Mouse (Mus musculus): ENCODE measurements around the gene Map3k13. TPM values are rescaled to one million over a fixed set of nuclear protein-coding genes. Genes with fewer than 3 reads are reported as not detected.
"Not testable (repeated sequence)": the region's sequence is repeated elsewhere in the genome, so short reads cannot be mapped to it uniquely, and the experiment has no call there.

Gene Map3k13
- polyA plus RNA-seq, 1 experiment from 2014 or later: 0.50 TPM

GRCm38 (mm10) chr16:21787516-21788353 is 6.4 kb upstream of the Map3k13 start, which contains the start of gene Ehhadh:
Gene Ehhadh (minus strand): TSS chr16:21787807.
- no peaks in the 10 kb centered on the region for H3K9me3 ChIP-seq (ENCODE audit: control insufficient read depth, low read length)
- peak; percentile 81 for DNase-seq (ENCODE audit: low spot score)
- H3K4me2 ChIP-seq (replicated peaks; ENCODE audit: low read depth): peak within 1 kb of the TSS; percentile 69
- H3K9ac ChIP-seq (ENCODE audit: low read length): peak within 1 kb of the TSS; percentile 67
- H3K27me3 ChIP-seq (ENCODE audit: control insufficient read depth, insufficient read depth, low read length): no peaks in the 10 kb centered on the region
- TF ChIP-seq EP300 (optimal IDR thresholded peaks at IDR 0.05) (no peak), CTCF (IDR thresholded peaks at IDR 0.05; ENCODE audit: low read depth) (no peak; the same call in 1 of the 2 replicates)
- H3K4me1 ChIP-seq (replicated peaks; ENCODE audit: control insufficient read depth, insufficient read depth): 0 out of 2 replicates have a peak, but pooled peaks cover 2% of the 10 kb centered on the region
- no peaks in the 10 kb centered on the region for H3K36me3 ChIP-seq (ENCODE audit: control insufficient read depth, insufficient read depth, low read length)
- peak; percentile 94 for ATAC-seq (ENCODE audit: low FRiP score, low TSS enrichment)
- peak within 1 kb of the TSS; percentile 56 for H3K27ac ChIP-seq (replicated peaks)
- WGBS: 6% methylated on average over 28 of the region's 28 CpGs
- peak within 1 kb of the TSS; percentile 53 for H3K4me3 ChIP-seq (ENCODE audit: low read depth, low read length)

- WGBS: 35% methylated on average over 3 of the region's 3 CpGs
- no peak overlapping the region for H3K9ac ChIP-seq (ENCODE audit: low read length)
- no peak overlapping the region for H3K4me3 ChIP-seq (ENCODE audit: low read depth, low read length)
- H3K36me3 ChIP-seq (ENCODE audit: control insufficient read depth, insufficient read depth, low read length): no peaks in the 10 kb centered on the region
- no peak overlapping the region for H3K4me2 ChIP-seq (replicated peaks; ENCODE audit: low read depth)
- H3K27ac ChIP-seq (replicated peaks): no peak overlapping the region
- TF ChIP-seq CTCF (IDR thresholded peaks at IDR 0.05; ENCODE audit: low read depth) (peak; percentile 68), EP300 (optimal IDR thresholded peaks at IDR 0.05) (no peak)
- H3K27me3 ChIP-seq (ENCODE audit: control insufficient read depth, insufficient read depth, low read length): no peaks in the 10 kb centered on the region
- DNase-seq (ENCODE audit: low spot score) (peak; percentile 30), ATAC-seq (ENCODE audit: low FRiP score, low TSS enrichment) (no peak)
- 0 out of 2 replicates have a peak, but pooled peaks cover 2% of the 10 kb centered on the region for H3K4me1 ChIP-seq (replicated peaks; ENCODE audit: control insufficient read depth, insufficient read depth)
- no peaks in the 10 kb centered on the region for H3K9me3 ChIP-seq (ENCODE audit: control insufficient read depth, low read length)
Measured at GRCm38 (mm10) chr16:21788581-21788980, 5.6 kb upstream of the Map3k13 start.

GRCm38 (mm10) chr16:21789180-21789579 is 5.0 kb upstream of the Map3k13 start:
- no peak for TF ChIP-seq CTCF (IDR thresholded peaks at IDR 0.05; ENCODE audit: low read depth)
- Histone ChIP-seq H3K4me3 (ENCODE audit: low read depth, low read length) (no peak overlapping the region), H3K4me1 (replicated peaks; ENCODE audit: control insufficient read depth, insufficient read depth) (0 out of 2 replicates have a peak, but pooled peaks cover 2% of the 10 kb centered on the region), H3K36me3 (ENCODE audit: control insufficient read depth, insufficient read depth, low read length) (no peaks in the 10 kb centered on the region), H3K4me2 (replicated peaks; ENCODE audit: low read depth) (no peak overlapping the region), H3K27ac (replicated peaks) (no peak overlapping the region), H3K9me3 (ENCODE audit: control insufficient read depth, low read length) (no peaks in the 10 kb centered on the region), H3K27me3 (ENCODE audit: control insufficient read depth, insufficient read depth, low read length) (no peaks in the 10 kb centered on the region), H3K9ac (ENCODE audit: low read length) (no peak overlapping the region)
- no peak for ATAC-seq (ENCODE audit: low FRiP score, low TSS enrichment)
- no peak for DNase-seq (ENCODE audit: low spot score)
- WGBS: 72% methylated on average over 2 of the region's 2 CpGs

- H3K36me3 ChIP-seq (ENCODE audit: control insufficient read depth, insufficient read depth, low read length): no peaks in the 10 kb centered on the region
Measured at GRCm38 (mm10) chr16:21790469-21790868, 3.7 kb upstream of the Map3k13 start.

GRCm38 (mm10) chr16:21791779-21792178 is 2.4 kb upstream of the Map3k13 start:
- ATAC-seq (ENCODE audit: low FRiP score, low TSS enrichment) (no peak), DNase-seq (ENCODE audit: low spot score) (no peak)
- WGBS: 48% methylated on average over 3 of the region's 3 CpGs
- Histone ChIP-seq H3K4me3 (ENCODE audit: low read depth, low read length) (no peak overlapping the region), H3K4me2 (replicated peaks; ENCODE audit: low read depth) (no peak overlapping the region), H3K27ac (replicated peaks) (no peak overlapping the region), H3K9ac (ENCODE audit: low read length) (no peak overlapping the region), H3K4me1 (replicated peaks; ENCODE audit: control insufficient read depth, insufficient read depth) (0 out of 2 replicates have a peak, but pooled peaks cover 2% of the 10 kb centered on the region), H3K9me3 (ENCODE audit: control insufficient read depth, low read length) (no peaks in the 10 kb centered on the region), H3K36me3 (ENCODE audit: control insufficient read depth, insufficient read depth, low read length) (no peaks in the 10 kb centered on the region), H3K27me3 (ENCODE audit: control insufficient read depth, insufficient read depth, low read length) (no peaks in the 10 kb centered on the region)
- TF ChIP-seq CTCF (IDR thresholded peaks at IDR 0.05; ENCODE audit: low read depth): peak; percentile 10; the same call in 1 of the 2 replicates
- no peak for TF ChIP-seq EP300 (optimal IDR thresholded peaks at IDR 0.05)

More at GRCm38 (mm10) chr16:21790469-21790868, 3.7 kb upstream of the Map3k13 start:
- WGBS: 6% methylated on average over 1 of the region's 1 CpGs
- no peaks in the 10 kb centered on the region for H3K9me3 ChIP-seq (ENCODE audit: control insufficient read depth, low read length)
- H3K9ac ChIP-seq (ENCODE audit: low read length): no peak overlapping the region
- TF ChIP-seq CTCF (IDR thresholded peaks at IDR 0.05; ENCODE audit: low read depth) (peak; percentile 35; the same call in 1 of the 2 replicates), EP300 (optimal IDR thresholded peaks at IDR 0.05) (no peak)
- H3K27me3 ChIP-seq (ENCODE audit: control insufficient read depth, insufficient read depth, low read length): no peaks in the 10 kb centered on the region
- no peak overlapping the region for H3K4me3 ChIP-seq (ENCODE audit: low read depth, low read length)
- DNase-seq (ENCODE audit: low spot score): no peak
- H3K4me2 ChIP-seq (replicated peaks; ENCODE audit: low read depth): no peak overlapping the region
- no peak for ATAC-seq (ENCODE audit: low FRiP score, low TSS enrichment)
- no peak overlapping the region for H3K27ac ChIP-seq (replicated peaks)
- H3K4me1 ChIP-seq (replicated peaks; ENCODE audit: control insufficient read depth, insufficient read depth): 0 out of 2 replicates have a peak, but pooled peaks cover 2% of the 10 kb centered on the region

- H3K36me3 ChIP-seq (ENCODE audit: control insufficient read depth, insufficient read depth, low read length); ATAC-seq (ENCODE audit: low FRiP score, low TSS enrichment); H3K9ac ChIP-seq (ENCODE audit: low read length); H3K27ac ChIP-seq (replicated peaks); H3K27me3 ChIP-seq (ENCODE audit: control insufficient read depth, insufficient read depth, low read length); H3K4me1 ChIP-seq (replicated peaks; ENCODE audit: control insufficient read depth, insufficient read depth); DNase-seq (ENCODE audit: low spot score); H3K9me3 ChIP-seq (ENCODE audit: control insufficient read depth, low read length): not testable (repeated sequence)
- WGBS: 15% methylated on average over 2 of the region's 2 CpGs
- Histone ChIP-seq H3K4me2 (replicated peaks; ENCODE audit: low read depth) (peak overlapping the region; percentile 80), H3K4me3 (ENCODE audit: low read depth, low read length) (peak overlapping the region; percentile 65; the same call in 1 of the 2 replicates)
Measured at GRCm38 (mm10) chr16:21793080-21793810, 901 bp upstream of the Map3k13 start.
